Mouse (Mus musculus) midbrain, embryonic 10.5 days (tissue): ENCODE data around the gene Adgrf1. TPM values are rescaled to one million over a fixed set of nuclear protein-coding genes. Genes with fewer than 3 reads are reported as not detected.

Source experiments
- DNase-seq: peaks from one replicate; pipeline ENCODE4 v3.0.0-alpha.2; 2017; ENCODE audit warnings: low spot score
- H3K27ac ChIP-seq: fragments of 300-500 bp; sonication (generic); replicated peaks from 2 replicates; pipeline ENCODE4 v1.5.1; 2016; ENCODE audit warnings: mild to moderate bottlenecking
- H3K27me3 ChIP-seq: fragments of 300-500 bp; sonication (generic); 2 replicates; pipeline ENCODE4 v1.6.1; 2016; ENCODE audit warnings: low read depth, mild to moderate bottlenecking; ENCODE audit not compliant: poor library complexity, severe bottlenecking
- H3K36me3 ChIP-seq: fragments of 300-500 bp; sonication (generic); 2 replicates; pipeline ENCODE4 v1.6.1; 2016; ENCODE audit warnings: mild to moderate bottlenecking, moderate library complexity
- H3K4me1 ChIP-seq: fragments of 300-500 bp; sonication (generic); 2 replicates; pipeline ENCODE4 v1.6.1; 2016
- H3K4me3 ChIP-seq: fragments of 300-500 bp; sonication (generic); 2 replicates; pipeline ENCODE4 v1.5.1; 2016; ENCODE audit warnings: mild to moderate bottlenecking, moderate library complexity
- H3K9me3 ChIP-seq: fragments of 300-500 bp; sonication (generic); replicated peaks from 2 replicates; pipeline ENCODE4 v1.6.1; 2016; ENCODE audit warnings: mild to moderate bottlenecking
- WGBS: fragments of 180-500 bp; shearing (Covaris S2); methylation state at CpG from one replicate; pipeline ENCODE4 v1.1.7; 2016; 5-methylcytosine and 5-hydroxymethylcytosine counted together
- polyA plus RNA-seq: library from polyadenylated mRNA; unstranded; fragments of >200 nt; fragmentation: Nextera tagmentation; extraction: Ambion mirVana; gene quantifications from 2 replicates; pipeline ENCODE4 v1.2.1, GENCODE M21; 2016

Gene Adgrf1
- polyA plus RNA-seq, 1 experiment from 2014 or later, result not detected

DNA sequence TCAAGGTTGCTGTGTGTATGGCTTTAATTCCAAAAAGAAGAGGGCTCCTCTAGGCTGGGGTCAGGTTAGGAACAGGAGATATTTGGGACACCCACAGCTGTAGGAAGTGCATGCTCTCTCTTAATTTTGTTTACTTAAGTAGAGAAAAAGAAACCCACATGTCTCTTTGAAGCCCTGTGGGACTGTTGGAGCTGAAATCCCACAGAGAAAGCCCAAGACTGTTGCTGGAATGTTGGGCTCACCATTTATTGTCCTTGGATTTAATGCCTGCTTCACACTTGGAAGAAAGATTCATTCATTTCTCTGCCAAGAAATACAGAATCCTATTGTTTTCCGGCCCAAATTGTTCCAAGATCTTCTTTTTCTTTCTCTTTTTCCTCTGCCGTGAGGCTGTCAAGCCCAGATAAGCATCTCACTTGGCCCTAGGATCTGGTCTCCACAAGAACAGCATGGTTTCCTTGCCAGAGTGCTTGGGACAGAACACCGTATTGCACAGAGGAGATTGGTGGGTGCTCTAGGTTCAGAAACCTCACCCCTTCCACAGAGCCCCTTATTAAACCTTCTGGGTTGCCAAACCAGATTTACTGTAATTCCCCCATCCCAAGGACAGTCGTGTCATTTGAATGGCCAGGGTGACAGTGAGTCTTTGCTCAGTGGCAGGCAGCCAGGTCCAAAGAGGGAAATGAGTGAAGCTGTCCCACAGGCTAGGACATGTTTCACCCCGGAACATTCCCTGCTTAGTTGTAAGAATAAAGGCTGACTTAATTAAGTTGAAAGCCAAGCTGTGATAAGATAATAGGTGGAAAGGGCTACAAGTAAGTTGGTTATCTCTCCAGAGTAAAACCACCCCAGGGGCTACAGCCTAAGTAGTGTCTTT, 18.6 kb upstream of the Adgrf1 start:
- H3K27ac ChIP-seq, result no peak overlapping the region
- 51% methylated on average over 5 of the region's 5 CpGs for WGBS
- no peaks in the 10 kb centered on the region for H3K9me3 ChIP-seq
- H3K4me1 ChIP-seq, result no peaks in the 10 kb centered on the region
- no peaks in the 10 kb centered on the region for H3K27me3 ChIP-seq
- H3K4me3 ChIP-seq, result no peak overlapping the region
- no peaks in the 10 kb centered on the region for H3K36me3 ChIP-seq
- DNase-seq, result no peak

DNA sequence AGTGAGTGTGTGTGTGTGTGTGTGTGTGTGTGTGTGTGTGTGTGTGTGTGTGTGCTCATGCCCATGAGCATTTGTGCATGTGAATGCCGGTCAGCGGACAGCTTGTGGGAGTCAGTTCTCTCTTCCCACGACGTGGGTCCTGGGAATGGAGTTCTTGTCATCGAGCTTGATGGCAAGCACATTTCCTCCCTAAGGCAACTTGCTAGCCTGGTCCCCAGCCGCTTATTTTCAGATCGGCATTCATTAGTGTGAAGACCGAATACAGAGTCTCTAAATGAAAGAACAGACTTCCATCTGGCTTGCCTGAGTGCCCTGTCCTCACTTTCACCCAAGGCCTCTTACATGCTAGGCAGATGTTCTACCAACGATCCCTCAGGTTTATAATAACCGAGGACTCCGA, 17.3 kb upstream of the Adgrf1 start:
- Histone ChIP-seq H3K27ac (no peak overlapping the region), H3K9me3 (no peaks in the 10 kb centered on the region), H3K36me3 (no peaks in the 10 kb centered on the region), H3K27me3 (no peaks in the 10 kb centered on the region), H3K4me3 (no peak overlapping the region), H3K4me1 (no peaks in the 10 kb centered on the region)
- DNase-seq, result no peak
- WGBS, result 90% methylated on average over 11 of the region's 11 CpGs

DNA sequence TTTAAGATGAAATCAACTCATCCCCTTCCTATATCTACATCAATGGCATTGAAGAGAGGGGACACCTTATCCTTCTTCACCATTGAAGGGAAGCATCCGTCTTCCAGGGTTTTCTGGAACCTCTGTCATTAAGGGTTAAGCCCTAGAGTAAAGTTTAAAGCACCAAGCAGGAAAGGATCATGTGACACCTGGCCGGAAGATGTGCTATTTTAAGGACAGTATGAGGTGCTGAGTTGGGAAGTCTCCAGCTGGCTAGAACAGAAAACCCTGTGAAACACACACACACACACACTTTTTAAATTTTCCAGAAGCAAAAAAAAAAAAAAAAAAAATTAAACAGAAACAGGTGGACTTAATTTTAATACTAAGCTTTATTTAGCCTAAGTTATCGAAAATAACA, 15.9 kb upstream of the Adgrf1 start:
- H3K4me3 ChIP-seq, result no peak overlapping the region
- no peaks in the 10 kb centered on the region for H3K36me3 ChIP-seq
- no peaks in the 10 kb centered on the region for H3K9me3 ChIP-seq
- 75% methylated on average over 3 of the region's 3 CpGs for WGBS
- no peak for DNase-seq
- H3K4me1 ChIP-seq, result no peaks in the 10 kb centered on the region
- H3K27me3 ChIP-seq, result no peaks in the 10 kb centered on the region
- no peak overlapping the region for H3K27ac ChIP-seq

DNA sequence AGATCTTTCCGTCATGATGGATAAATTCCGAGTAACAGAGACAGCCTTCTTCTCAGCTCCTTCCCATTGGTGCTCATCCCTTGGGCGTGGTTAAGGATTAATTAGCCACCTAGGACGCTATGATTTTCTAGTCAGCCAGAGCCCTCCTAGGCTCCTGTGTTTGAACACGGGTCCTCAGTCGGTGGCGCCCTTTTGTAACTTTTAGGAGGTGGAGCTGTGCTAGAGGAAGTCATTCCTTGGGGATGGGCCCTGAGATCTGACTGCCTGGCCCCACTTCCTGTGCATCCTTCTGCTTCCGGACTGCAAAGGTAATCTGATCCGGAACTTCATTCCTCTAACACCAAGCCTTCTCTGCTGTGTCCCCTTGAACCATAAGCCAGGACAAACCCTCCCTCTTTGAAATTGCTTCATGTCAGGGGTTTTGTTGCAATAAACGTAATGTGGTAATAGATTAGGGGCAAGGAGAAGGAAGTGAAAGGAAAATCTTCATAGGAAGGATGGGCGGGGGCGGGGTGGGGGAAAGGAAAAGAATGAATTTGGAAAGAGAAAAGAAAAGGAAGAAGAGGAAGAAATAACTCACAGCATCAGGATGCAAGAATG, 13.5 kb upstream of the Adgrf1 start:
- H3K27me3 ChIP-seq, result no peaks in the 10 kb centered on the region
- no peaks in the 10 kb centered on the region for H3K9me3 ChIP-seq
- no peak for DNase-seq
- no peaks in the 10 kb centered on the region for H3K36me3 ChIP-seq
- H3K27ac ChIP-seq, result no peak overlapping the region
- H3K4me1 ChIP-seq, result no peaks in the 10 kb centered on the region
- 77% methylated on average over 12 of the region's 12 CpGs for WGBS
- H3K4me3 ChIP-seq, result no peak overlapping the region

GRCm38 (mm10) chr17:43257699-43258098, 12.4 kb upstream of the Adgrf1 start:
- no peak overlapping the region for H3K4me3 ChIP-seq
- 86% methylated on average over 1 of the region's 1 CpGs for WGBS
- no peak overlapping the region for H3K27ac ChIP-seq
- H3K36me3 ChIP-seq, result no peaks in the 10 kb centered on the region
- peaks cover 7% of the 10 kb centered on the region; the same call in 1 of the 2 replicates for H3K9me3 ChIP-seq
- no peaks in the 10 kb centered on the region for H3K27me3 ChIP-seq
- H3K4me1 ChIP-seq, result no peaks in the 10 kb centered on the region
- DNase-seq, result no peak

- Histone ChIP-seq H3K4me3 (no peak overlapping the region), H3K27ac (no peak overlapping the region), H3K27me3 (no peaks in the 10 kb centered on the region), H3K9me3 (peaks cover 7% of the 10 kb centered on the region; the same call in 1 of the 2 replicates), H3K36me3 (no peaks in the 10 kb centered on the region), H3K4me1 (no peaks in the 10 kb centered on the region)
- WGBS, result 92% methylated on average over 5 of the region's 5 CpGs
- DNase-seq, result no peak
Measured at GRCm38 (mm10) chr17:43261937-43262336, 8.2 kb upstream of the Adgrf1 start.

DNA sequence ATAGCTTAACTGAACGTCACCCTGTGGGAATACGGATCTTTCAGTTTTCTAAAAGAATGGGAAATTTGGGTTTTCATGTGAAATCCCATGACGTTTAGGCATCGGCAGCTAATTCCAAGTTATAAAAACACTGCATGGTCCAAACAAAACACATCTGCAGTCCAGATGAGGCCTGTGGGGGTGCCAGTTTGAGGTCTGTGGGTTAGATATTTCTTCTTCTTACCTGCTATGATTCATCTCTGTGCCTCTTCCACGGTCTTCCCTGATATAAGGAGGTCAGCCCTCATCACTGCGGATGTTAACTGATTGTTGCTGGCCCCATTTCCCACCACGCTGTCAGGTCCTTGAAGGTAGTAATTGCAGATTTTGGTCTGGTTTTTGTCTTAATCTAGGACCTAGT, 5.4 kb upstream of the Adgrf1 start:
- Histone ChIP-seq H3K36me3 (no peaks in the 10 kb centered on the region), H3K4me3 (no peak overlapping the region), H3K27ac (no peak overlapping the region), H3K4me1 (no peaks in the 10 kb centered on the region), H3K9me3 (peaks cover 7% of the 10 kb centered on the region; the same call in 1 of the 2 replicates), H3K27me3 (no peaks in the 10 kb centered on the region)
- no peak for DNase-seq
- WGBS, result 75% methylated on average over 7 of the region's 7 CpGs

DNA sequence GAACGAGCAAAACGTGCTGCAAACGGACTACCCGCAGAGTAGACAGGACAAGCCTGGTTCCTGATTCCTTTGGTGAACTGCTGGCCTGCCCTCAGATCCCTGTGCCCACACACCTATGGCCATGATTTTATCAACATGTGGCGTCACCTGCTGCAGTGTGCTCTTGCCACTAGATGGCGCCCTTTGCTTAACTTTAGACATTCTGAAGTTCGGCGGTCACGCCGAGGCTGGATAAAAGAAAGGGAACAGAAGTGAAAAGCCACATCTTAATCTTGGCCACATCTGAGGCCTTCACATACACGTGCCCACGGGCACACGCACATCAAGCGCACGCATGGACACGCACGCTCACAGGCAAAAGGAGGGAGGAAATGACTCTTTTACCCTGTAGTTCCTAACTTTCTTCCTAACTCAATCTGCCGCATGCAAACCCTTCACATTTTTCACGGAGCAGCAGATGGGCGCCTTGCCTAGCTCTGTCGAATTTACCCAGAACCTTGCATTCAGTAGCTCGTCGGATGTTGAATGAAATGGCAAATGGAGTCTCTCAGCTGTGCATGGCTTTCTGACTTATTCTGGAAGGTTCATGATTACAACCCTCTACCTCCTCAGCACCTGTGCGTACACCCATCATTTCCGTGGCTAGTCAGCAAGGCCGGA, 4.8 kb upstream of the Adgrf1 start:
- no peak overlapping the region for H3K27ac ChIP-seq
- DNase-seq, result peak; percentile 79
- peaks cover 7% of the 10 kb centered on the region; the same call in 1 of the 2 replicates for H3K9me3 ChIP-seq
- H3K4me1 ChIP-seq, result no peaks in the 10 kb centered on the region
- WGBS, result 26% methylated on average over 26 of the region's 26 CpGs
- H3K27me3 ChIP-seq, result no peaks in the 10 kb centered on the region
- H3K36me3 ChIP-seq, result no peaks in the 10 kb centered on the region
- H3K4me3 ChIP-seq, result no peak overlapping the region

- Histone ChIP-seq H3K4me3 (no peak overlapping the region), H3K9me3 (peaks cover 7% of the 10 kb centered on the region; the same call in 1 of the 2 replicates), H3K27ac (no peak overlapping the region), H3K4me1 (no peaks in the 10 kb centered on the region), H3K36me3 (no peaks in the 10 kb centered on the region), H3K27me3 (no peaks in the 10 kb centered on the region)
- WGBS, result 91% methylated on average over 6 of the region's 6 CpGs
- no peak for DNase-seq
Measured at GRCm38 (mm10) chr17:43265944-43266343, 4.2 kb upstream of the Adgrf1 start.

- Histone ChIP-seq H3K36me3 (no peaks in the 10 kb centered on the region), H3K4me3 (no peak overlapping the region), H3K27ac (no peak overlapping the region), H3K4me1 (no peaks in the 10 kb centered on the region), H3K9me3 (peaks cover 7% of the 10 kb centered on the region; the same call in 1 of the 2 replicates), H3K27me3 (no peaks in the 10 kb centered on the region)
- WGBS, result 82% methylated on average over 2 of the region's 2 CpGs
- DNase-seq, result no peak
Measured at GRCm38 (mm10) chr17:43266636-43267035, 3.5 kb upstream of the Adgrf1 start.

GRCm38 (mm10) chr17:43267046-43267749, 2.9 kb upstream of the Adgrf1 start:
- Histone ChIP-seq H3K4me1 (no peaks in the 10 kb centered on the region), H3K27ac (no peak overlapping the region), H3K27me3 (no peaks in the 10 kb centered on the region), H3K9me3 (peaks cover 4% of the 10 kb centered on the region; the same call in 1 of the 2 replicates), H3K36me3 (no peaks in the 10 kb centered on the region), H3K4me3 (no peak overlapping the region)
- 93% methylated on average over 9 of the region's 9 CpGs for WGBS
- DNase-seq, result no peak

DNA sequence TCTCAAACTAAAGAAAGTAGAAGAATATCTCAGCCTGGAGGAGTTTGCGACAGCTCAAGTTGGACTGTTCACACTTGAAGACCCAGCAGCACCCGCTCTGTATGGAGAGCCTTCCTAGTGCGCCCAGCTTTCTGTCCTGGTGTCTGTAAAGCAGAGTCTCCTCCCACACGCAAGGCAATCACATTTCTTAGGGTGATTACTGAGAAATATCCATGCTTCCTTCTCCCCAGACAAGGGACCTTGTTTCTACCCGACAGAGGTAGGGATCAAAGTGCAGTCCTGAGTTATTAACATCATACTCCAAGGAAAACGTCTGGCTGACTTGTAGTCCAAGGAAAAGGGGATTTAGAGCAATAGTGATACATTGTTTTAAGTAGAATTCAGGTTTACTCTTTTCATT, 6.1 kb downstream of the Adgrf1 start:
- Histone ChIP-seq H3K27ac (no peak overlapping the region), H3K4me1 (no peaks in the 10 kb centered on the region), H3K27me3 (no peaks in the 10 kb centered on the region), H3K36me3 (no peaks in the 10 kb centered on the region), H3K4me3 (no peak overlapping the region), H3K9me3 (no peaks in the 10 kb centered on the region)
- no peak for DNase-seq
- WGBS, result 87% methylated on average over 6 of the region's 6 CpGs
